Mouse (Mus musculus) myocyte (in vitro differentiated cells): Measurements from ENCODE around the gene Gm13278.

Experiments used
- CEBPB ChIP-seq: IDR thresholded peaks from 2 replicates; pipeline ENCODE4 v1.6.1; 2011; ENCODE audit warnings: mild to moderate bottlenecking, moderate library complexity; ENCODE audit not compliant: poor library complexity, insufficient read depth, severe bottlenecking
- E2F4 ChIP-seq: IDR thresholded peaks from one replicate; pipeline ENCODE4 v1.6.1; 2011; ENCODE audit warnings: mild to moderate bottlenecking, control low read depth, moderate library complexity; ENCODE audit not compliant: insufficient read depth
- MAX ChIP-seq: IDR thresholded peaks from one replicate; pipeline ENCODE4 v1.6.1; 2011; ENCODE audit warnings: low read depth, mild to moderate bottlenecking, control low read depth
- MYOD1 ChIP-seq, 3 experiments: IDR thresholded peaks; one replicate each; pipeline ENCODE4 v1.6.1; 2011; ENCODE audit warnings: control low read depth in 2 of 3, low read depth in 2 of 3, mild to moderate bottlenecking in 2 of 3, moderate library complexity in 1 of 3; ENCODE audit not compliant: insufficient read length in 2 of 3, control insufficient read depth in 1 of 3
- MYOG ChIP-seq, 3 experiments: IDR thresholded peaks; one replicate each; pipeline ENCODE4 v1.6.1; 2011; ENCODE audit warnings: control low read depth in 2 of 3, low read depth in 2 of 3, mild to moderate bottlenecking in 2 of 3; ENCODE audit not compliant: insufficient read length in 2 of 3, control insufficient read depth in 1 of 3, insufficient read depth in 1 of 3
- POLR2A ChIP-seq: IDR thresholded peaks from one replicate; pipeline ENCODE4 v1.6.1; 2011; ENCODE audit warnings: low read depth, mild to moderate bottlenecking, control low read depth, moderate library complexity; ENCODE audit not compliant: insufficient read length
- POLR2AphosphoS2 ChIP-seq: IDR thresholded peaks from one replicate; pipeline ENCODE4 v1.6.1; 2011; ENCODE audit warnings: low read depth, control low read depth; ENCODE audit not compliant: insufficient read length
- REST ChIP-seq: IDR thresholded peaks from one replicate; pipeline ENCODE4 v1.6.1; 2011; ENCODE audit warnings: mild to moderate bottlenecking, control low read depth, moderate library complexity; ENCODE audit not compliant: insufficient read depth, insufficient read length
- SRF ChIP-seq: IDR thresholded peaks from one replicate; pipeline ENCODE4 v1.6.1; 2011; ENCODE audit warnings: low read depth; ENCODE audit not compliant: control insufficient read depth, insufficient read length
- TCF12 ChIP-seq: IDR thresholded peaks from one replicate; pipeline ENCODE4 v1.6.1; 2011; ENCODE audit warnings: mild to moderate bottlenecking, control low read depth; ENCODE audit not compliant: poor library complexity, insufficient read depth, severe bottlenecking
- TCF3 ChIP-seq: IDR thresholded peaks from one replicate; pipeline ENCODE4 v1.6.1; 2011; ENCODE audit warnings: low read depth, control low read depth; ENCODE audit not compliant: insufficient read length
- USF1 ChIP-seq: IDR thresholded peaks from one replicate; pipeline ENCODE4 v1.6.1; 2011; ENCODE audit warnings: low read depth, mild to moderate bottlenecking, control low read depth, moderate library complexity

DNA sequence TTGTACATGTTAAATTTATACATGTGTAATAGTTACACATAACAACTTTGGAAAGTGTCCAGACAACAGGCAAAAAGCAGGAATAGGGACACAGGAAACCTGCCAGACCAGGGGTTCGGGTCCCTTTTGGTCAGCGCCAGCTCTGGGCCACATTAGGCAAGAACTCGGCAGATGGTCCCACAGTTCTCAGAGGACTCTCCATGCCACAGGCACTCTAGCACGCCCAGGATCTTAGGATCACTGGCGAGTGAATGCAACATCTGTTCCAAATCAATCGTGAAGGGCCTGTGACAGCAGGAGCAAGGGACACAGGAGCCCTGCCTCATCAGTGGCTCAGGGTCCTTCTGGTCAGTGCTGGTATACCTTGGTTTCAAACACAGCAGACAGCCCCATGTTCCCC lies 41.4 kb upstream of the Gm13278 start:
- TF ChIP-seq MYOG (IDR thresholded peaks at IDR 0.05; ENCODE audit: control insufficient read depth in 1 of 3, insufficient read depth in 1 of 3, insufficient read length in 2 of 3, low read depth in 2 of 3) (no peak), E2F4 (no peak), POLR2A (no peak), USF1 (no peak), MYOD1 (IDR thresholded peaks at IDR 0.05; ENCODE audit: control insufficient read depth in 1 of 3, insufficient read length in 2 of 3, low read depth in 2 of 3) (no peak), MAX (no peak), REST (no peak), TCF3 (no peak), TCF12 (no peak), POLR2AphosphoS2 (no peak), SRF (no peak), CEBPB (no peak)
